Mouse (Mus musculus) adrenal gland, postnatal 25 days (tissue): ENCODE results near the gene Zfp971. TPM values are rescaled to one million over a fixed set of nuclear protein-coding genes. Genes with fewer than 3 reads are reported as not detected.
"Not testable (repeated sequence)": the region's sequence is repeated elsewhere in the genome, so short reads cannot be mapped to it uniquely, and the experiment has no call there.

Experiments used
- DNase-seq: peaks from one replicate; pipeline ENCODE4 v3.0.0; 2021; ENCODE audit warnings: mixed read lengths
- long read RNA-seq: library from polyadenylated mRNA; stranded (forward); transcript quantifications from one replicate; pipeline ENCODE4 v2.0.0, GENCODE M21; 2021
- total RNA-seq: library from RNA; stranded (reverse); gene quantifications from 2 replicates; pipeline ENCODE4 v1.2.3, GENCODE M21; 2021

Zfp971 gene
- 28.5 and 30.8 TPM in 2 replicates for total RNA-seq
- long read RNA-seq, partial matches to known transcripts: 3 of 5 reads
- long read RNA-seq, other reads (novel, unspliced or antisense): 2 of 5 reads

GRCm38 (mm10) chr2:178023011-178023611 is at the start of gene Zfp971:
Zfp971 (plus strand) TSS chr2:178023284.
- DNase-seq: peak; percentile 40

- not testable (repeated sequence) for DNase-seq
Measured at GRCm38 (mm10) chr2:177974814-177975213, 48.3 kb upstream of the Zfp971 start.

- not testable (repeated sequence) for DNase-seq
Measured at GRCm38 (mm10) chr2:178019486-178019885, 3.6 kb upstream of the Zfp971 start.

DNA sequence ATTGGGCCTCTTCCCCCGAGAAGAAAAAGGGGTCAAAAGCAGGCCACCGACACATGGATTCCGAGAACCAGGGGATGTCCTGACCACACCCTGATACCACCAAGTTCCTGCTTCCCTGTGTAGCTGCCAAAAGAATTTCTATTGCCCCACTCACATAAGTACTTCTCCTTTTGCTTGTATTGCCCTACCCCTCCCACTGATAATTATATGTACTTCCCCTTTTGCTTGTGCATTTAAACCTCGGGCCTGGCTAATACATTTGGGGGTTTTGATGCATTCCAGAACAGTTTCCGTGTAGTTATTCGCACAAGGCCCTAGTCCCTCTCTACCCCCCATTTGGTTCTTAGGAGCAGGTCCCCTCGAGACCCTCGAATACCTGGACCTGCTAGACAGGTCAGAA is 2.3 kb upstream of the Zfp971 start:
- DNase-seq: not testable (repeated sequence)

GRCm38 (mm10) chr2:178023861-178024260 is 777 bp downstream of the Zfp971 start:
- peak; percentile 4 for DNase-seq

DNA sequence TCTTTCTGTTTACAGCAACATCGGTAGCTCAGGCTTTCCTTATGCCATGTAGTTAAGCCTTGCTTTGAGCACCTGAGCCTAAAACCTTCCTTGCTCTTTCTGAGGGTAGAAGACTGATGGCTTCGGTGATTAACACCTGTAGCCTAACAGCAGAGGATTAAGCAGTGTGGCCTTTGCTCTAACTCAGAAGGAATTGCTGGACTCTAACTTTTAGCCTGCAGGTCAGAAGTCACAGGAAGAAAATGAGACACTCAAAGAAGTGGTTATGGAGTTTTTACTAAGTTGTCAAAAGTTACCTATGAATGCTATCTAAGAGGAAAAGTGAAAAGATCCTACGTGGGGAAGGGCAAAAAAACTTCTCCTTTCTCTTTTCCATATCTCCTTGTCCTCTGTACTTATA is 4.5 kb downstream of the Zfp971 start:
- DNase-seq: not testable (repeated sequence)

- DNase-seq: peak; percentile 37
Measured at GRCm38 (mm10) chr2:178058195-178058594, 35.1 kb downstream of the Zfp971 start.

DNA sequence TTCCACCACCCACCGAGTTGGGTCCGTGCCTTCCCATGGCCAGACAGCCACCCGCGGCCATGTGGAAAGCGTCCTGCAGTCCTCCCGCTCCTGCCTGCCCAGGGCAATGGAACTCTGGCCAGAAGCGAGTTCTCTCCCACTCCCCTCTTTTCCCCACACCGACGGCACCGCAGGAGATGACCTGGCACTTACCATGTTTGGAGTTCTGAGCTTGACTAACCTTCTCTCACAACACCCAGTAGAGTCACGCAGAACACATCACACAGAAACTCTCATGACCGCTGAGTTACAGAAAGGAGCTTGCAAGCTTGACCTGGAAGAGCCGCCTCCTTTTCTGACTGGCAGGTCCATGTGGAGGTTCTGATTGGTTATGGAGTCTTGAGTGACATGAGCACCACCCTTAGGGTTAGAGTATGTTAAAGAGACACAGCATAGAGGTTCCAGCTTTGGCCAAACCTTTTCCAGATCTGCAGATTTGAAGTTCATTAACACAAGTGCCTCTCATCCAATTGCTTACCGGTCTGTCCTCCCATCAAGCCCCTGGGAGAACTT is 55.2 kb downstream of the Zfp971 start, which contains the start of gene Zfp931:
Gene Zfp931 (minus strand): TSS at position 311 of the 552 bp plus-strand sequence.
- DNase-seq: not testable (repeated sequence)

Other genes with a start within 250 kb of the Zfp971 start
- gene Gm14325, start 182.9 kb upstream of the Zfp971 start, total RNA-seq: 97.3 and 197 TPM in 2 replicates
- 5.4 and 5.6 TPM in 2 replicates for gene Gm14327, start 126.2 kb upstream of the Zfp971 start, total RNA-seq
- gene Zfp972, start 97.7 kb upstream of the Zfp971 start, total RNA-seq: 5.0 and 7.1 TPM in 2 replicates
- 27.4 and 36.1 TPM in 2 replicates for gene Gm14326, start 66.0 kb upstream of the Zfp971 start, total RNA-seq
- gene Zfp931, start 55.2 kb downstream of the Zfp971 start, total RNA-seq: 39.0 and 39.5 TPM in 2 replicates
- gene Phactr3, start 95.7 kb downstream of the Zfp971 start, total RNA-seq: 0.57 and 1.8 TPM in 2 replicates